Mouse (Mus musculus): Measurements from ENCODE around the gene Mad1l1.

Mad1l1 gene

GRCm38 (mm10) chr5:140128414-140128981, 192.9 kb downstream of the Mad1l1 start:
- DNase-seq (ENCODE audit: low spot score), result no peak

GRCm38 (mm10) chr5:140127981-140128380, 193.4 kb downstream of the Mad1l1 start:
- DNase-seq (ENCODE audit: low spot score), result no peak

GRCm38 (mm10) chr5:140124626-140125025, 196.7 kb downstream of the Mad1l1 start:
- no peak for DNase-seq (ENCODE audit: low spot score)

- no peak for DNase-seq (ENCODE audit: low spot score)
These were observed 197.5 kb downstream of the Mad1l1 start for GRCm38 (mm10) chr5:140123640-140124366.

GRCm38 (mm10) chr5:140123194-140123593, 198.2 kb downstream of the Mad1l1 start:
- DNase-seq (ENCODE audit: low spot score), result no peak

GRCm38 (mm10) chr5:140121966-140122365, 199.4 kb downstream of the Mad1l1 start:
- DNase-seq (ENCODE audit: low spot score), result no peak

- DNase-seq (ENCODE audit: low spot score), result no peak
These were observed 202.4 kb downstream of the Mad1l1 start for GRCm38 (mm10) chr5:140118921-140119320.

GRCm38 (mm10) chr5:140117968-140118367, 203.4 kb downstream of the Mad1l1 start:
- no peak for DNase-seq (ENCODE audit: low spot score)

GRCm38 (mm10) chr5:140115434-140116271, 205.7 kb downstream of the Mad1l1 start:
- DNase-seq (ENCODE audit: low spot score), result no peak

- DNase-seq (ENCODE audit: low spot score), result no peak
These were observed 206.8 kb downstream of the Mad1l1 start for GRCm38 (mm10) chr5:140114512-140115060.

GRCm38 (mm10) chr5:140113281-140113680, 208.1 kb downstream of the Mad1l1 start:
- DNase-seq (ENCODE audit: low spot score), result no peak

GRCm38 (mm10) chr5:140110024-140110423, 211.3 kb downstream of the Mad1l1 start:
- no peak for DNase-seq (ENCODE audit: low spot score)

- no peak for DNase-seq (ENCODE audit: low spot score)
These were observed 213.4 kb downstream of the Mad1l1 start for GRCm38 (mm10) chr5:140107907-140108306.

- no peak for DNase-seq (ENCODE audit: low spot score)
These were observed 215.3 kb downstream of the Mad1l1 start for GRCm38 (mm10) chr5:140106051-140106450.

- DNase-seq (ENCODE audit: low spot score), result no peak
These were observed 216.5 kb downstream of the Mad1l1 start for GRCm38 (mm10) chr5:140104891-140105290.

- no peak for DNase-seq (ENCODE audit: low spot score)
These were observed 218.6 kb downstream of the Mad1l1 start for GRCm38 (mm10) chr5:140102731-140103130.

GRCm38 (mm10) chr5:140101409-140102009, 219.8 kb downstream of the Mad1l1 start:
- no peak for DNase-seq (ENCODE audit: low spot score)

- no peak for DNase-seq (ENCODE audit: low spot score)
These were observed 222.6 kb downstream of the Mad1l1 start for GRCm38 (mm10) chr5:140098711-140099110.

GRCm38 (mm10) chr5:140095203-140095602, 226.1 kb downstream of the Mad1l1 start:
- DNase-seq (ENCODE audit: low spot score), result no peak

GRCm38 (mm10) chr5:140093489-140093888, 227.9 kb downstream of the Mad1l1 start:
- no peak for DNase-seq (ENCODE audit: low spot score)

- no peak for DNase-seq (ENCODE audit: low spot score)
These were observed 229.8 kb downstream of the Mad1l1 start for GRCm38 (mm10) chr5:140091601-140092000.

- DNase-seq (ENCODE audit: low spot score), result no peak
These were observed 232.1 kb downstream of the Mad1l1 start for GRCm38 (mm10) chr5:140089263-140089662.
